Mouse (Mus musculus) myocyte (in vitro differentiated cells): ENCODE measurements around the gene Gm37240.

ENCODE experiments used
- E2F4 ChIP-seq: IDR thresholded peaks from one replicate; pipeline ENCODE4 v1.6.1; 2011; ENCODE audit warnings: mild to moderate bottlenecking, control low read depth, moderate library complexity; ENCODE audit not compliant: insufficient read depth
- MAX ChIP-seq: IDR thresholded peaks from one replicate; pipeline ENCODE4 v1.6.1; 2011; ENCODE audit warnings: low read depth, mild to moderate bottlenecking, control low read depth
- POLR2A ChIP-seq: IDR thresholded peaks from one replicate; pipeline ENCODE4 v1.6.1; 2011; ENCODE audit warnings: low read depth, mild to moderate bottlenecking, control low read depth, moderate library complexity; ENCODE audit not compliant: insufficient read length
- POLR2AphosphoS2 ChIP-seq: IDR thresholded peaks from one replicate; pipeline ENCODE4 v1.6.1; 2011; ENCODE audit warnings: low read depth, control low read depth; ENCODE audit not compliant: insufficient read length
- TCF12 ChIP-seq: IDR thresholded peaks from one replicate; pipeline ENCODE4 v1.6.1; 2011; ENCODE audit warnings: mild to moderate bottlenecking, control low read depth; ENCODE audit not compliant: poor library complexity, insufficient read depth, severe bottlenecking

- TF ChIP-seq MAX = no peak
- TF ChIP-seq POLR2A = no peak
- TF ChIP-seq POLR2AphosphoS2 = no peak
- TF ChIP-seq E2F4 = no peak
- no peak for TF ChIP-seq TCF12
Observed at GRCm38 (mm10) chr3:84693886-84694285, 1193.4 kb downstream of the Gm37240 start.
